Mouse (Mus musculus): ENCODE measurements at regions not wholly inside any gene's neighbourhood (a gene's known extent, or its start where the extent isn't known, plus 50 kb on each side); places are given as distances from the start of the nearest gene placed in this dataset.
A peak's percentile ranks its signal among the peaks of the same experiment; 100 is the strongest.

DNA sequence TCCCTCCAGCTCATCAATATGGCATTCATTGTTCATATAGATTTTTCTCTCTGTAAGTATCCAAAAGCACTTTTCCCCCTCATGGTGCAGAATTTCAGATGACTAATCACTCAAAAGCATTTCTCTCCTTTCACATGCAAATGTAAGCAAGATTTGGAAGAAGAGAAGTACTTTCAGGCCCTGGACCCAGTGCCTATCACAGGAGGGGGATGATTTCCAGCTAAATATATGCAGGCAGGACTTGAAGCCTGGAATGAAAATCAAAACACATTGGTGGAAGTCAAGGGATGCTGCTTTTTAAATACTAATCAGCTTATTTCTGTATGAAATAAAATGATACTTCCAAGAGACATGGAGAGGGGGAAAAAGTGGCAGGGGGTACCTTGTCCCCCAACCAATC, 195.9 kb upstream of the Gm49339 start:
- H3K4me3 ChIP-seq (ENCODE audit: low read length), result no peak overlapping the region
- H3K4me2 ChIP-seq (ENCODE audit: low read depth, low read length), result no peak overlapping the region
- H3K27me3 ChIP-seq (ENCODE audit: insufficient read depth, low read length), result no peaks in the 10 kb centered on the region
- no peak overlapping the region for H3K9ac ChIP-seq (replicated peaks; ENCODE audit: low read length)
- no peak overlapping the region for H3K27ac ChIP-seq
- H3K9me3 ChIP-seq (ENCODE audit: low read length), result no peaks in the 10 kb centered on the region
- no peak for TF ChIP-seq CTCF (IDR thresholded peaks at IDR 0.05; ENCODE audit: low read depth)
- no peaks in the 10 kb centered on the region for H3K36me3 ChIP-seq (ENCODE audit: insufficient read depth, low read length)
- H3K4me1 ChIP-seq (ENCODE audit: insufficient read depth, low read length), result no peaks in the 10 kb centered on the region
- DNase-seq (ENCODE audit: low spot score), result no peak
- ATAC-seq, result no peak

- Histone ChIP-seq H3K4me2 (ENCODE audit: low read depth, low read length) (no peak overlapping the region), H3K9ac (replicated peaks; ENCODE audit: low read length) (no peak overlapping the region), H3K9me3 (ENCODE audit: low read length) (no peaks in the 10 kb centered on the region), H3K36me3 (ENCODE audit: insufficient read depth, low read length) (no peaks in the 10 kb centered on the region), H3K27ac (no peak overlapping the region), H3K4me1 (ENCODE audit: insufficient read depth, low read length) (no peaks in the 10 kb centered on the region), H3K27me3 (ENCODE audit: insufficient read depth, low read length) (no peaks in the 10 kb centered on the region), H3K4me3 (ENCODE audit: low read length) (no peak overlapping the region)
- WGBS, result 43% methylated on average over 4 of the region's 4 CpGs
- ATAC-seq (no peak), DNase-seq (ENCODE audit: low spot score) (no peak)
- no peak for TF ChIP-seq CTCF (IDR thresholded peaks at IDR 0.05; ENCODE audit: low read depth)
Measured at GRCm38 (mm10) chr10:51287852-51288251, 192.6 kb upstream of the Gm49339 start.

GRCm38 (mm10) chr10:51291412-51292207, 188.8 kb upstream of the Gm49339 start:
- Histone ChIP-seq H3K4me1 (ENCODE audit: insufficient read depth, low read length) (no peaks in the 10 kb centered on the region), H3K27ac (no peak overlapping the region), H3K27me3 (ENCODE audit: insufficient read depth, low read length) (no peaks in the 10 kb centered on the region), H3K36me3 (ENCODE audit: insufficient read depth, low read length) (no peaks in the 10 kb centered on the region), H3K4me3 (ENCODE audit: low read length) (no peak overlapping the region), H3K4me2 (ENCODE audit: low read depth, low read length) (no peak overlapping the region), H3K9ac (replicated peaks; ENCODE audit: low read length) (no peak overlapping the region), H3K9me3 (ENCODE audit: low read length) (no peaks in the 10 kb centered on the region)
- DNase-seq (ENCODE audit: low spot score) (peak; percentile 75), ATAC-seq (peak; percentile 82)
- peak; percentile 74 for TF ChIP-seq CTCF (IDR thresholded peaks at IDR 0.05; ENCODE audit: low read depth)
- WGBS, result 38% methylated on average over 5 of the region's 5 CpGs

DNA sequence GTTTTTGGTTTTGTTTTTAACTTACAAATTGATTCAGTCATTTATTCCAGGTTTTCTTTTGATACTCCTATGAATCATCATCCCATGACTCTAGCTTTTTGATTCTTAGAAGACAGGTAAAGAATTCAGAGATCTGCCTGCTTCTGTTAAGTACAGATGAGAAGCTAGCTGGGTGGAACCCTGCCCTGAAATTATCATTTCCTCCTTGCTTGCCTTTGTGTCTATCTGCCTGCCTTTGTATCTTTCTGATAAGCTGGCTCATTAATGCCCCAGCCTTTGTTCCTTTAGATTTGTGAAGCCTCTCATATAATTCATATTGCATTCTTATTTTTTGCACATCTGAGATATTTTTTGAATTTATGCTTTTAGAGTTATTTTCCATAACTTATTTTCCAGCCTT, 167.6 kb upstream of the Gm49339 start:
- Histone ChIP-seq H3K9me3 (ENCODE audit: low read length) (no peaks in the 10 kb centered on the region), H3K4me1 (ENCODE audit: insufficient read depth, low read length) (no peaks in the 10 kb centered on the region), H3K27ac (no peak overlapping the region), H3K36me3 (ENCODE audit: insufficient read depth, low read length) (no peaks in the 10 kb centered on the region), H3K9ac (replicated peaks; ENCODE audit: low read length) (no peak overlapping the region), H3K4me2 (ENCODE audit: low read depth, low read length) (no peak overlapping the region), H3K4me3 (ENCODE audit: low read length) (no peak overlapping the region), H3K27me3 (ENCODE audit: insufficient read depth, low read length) (no peaks in the 10 kb centered on the region)
- DNase-seq (ENCODE audit: low spot score) (no peak), ATAC-seq (no peak)
- no peak for TF ChIP-seq CTCF (IDR thresholded peaks at IDR 0.05; ENCODE audit: low read depth)

- H3K9me3 ChIP-seq (ENCODE audit: low read length), result no peaks in the 10 kb centered on the region
- H3K4me3 ChIP-seq (ENCODE audit: low read length), result no peak overlapping the region
- H3K27ac ChIP-seq, result no peak overlapping the region
- no peak for ATAC-seq
- no peak overlapping the region for H3K4me2 ChIP-seq (ENCODE audit: low read depth, low read length)
- WGBS, result 70% methylated on average over 2 of the region's 2 CpGs
- H3K27me3 ChIP-seq (ENCODE audit: insufficient read depth, low read length), result no peaks in the 10 kb centered on the region
- H3K36me3 ChIP-seq (ENCODE audit: insufficient read depth, low read length), result no peaks in the 10 kb centered on the region
- no peak for DNase-seq (ENCODE audit: low spot score)
- TF ChIP-seq CTCF (IDR thresholded peaks at IDR 0.05; ENCODE audit: low read depth), result no peak
- H3K4me1 ChIP-seq (ENCODE audit: insufficient read depth, low read length), result no peaks in the 10 kb centered on the region
- no peak overlapping the region for H3K9ac ChIP-seq (replicated peaks; ENCODE audit: low read length)
Measured at GRCm38 (mm10) chr10:51320207-51320606, 160.2 kb upstream of the Gm49339 start.

GRCm38 (mm10) chr10:51328772-51329171, 151.6 kb upstream of the Gm49339 start:
- ATAC-seq (no peak), DNase-seq (ENCODE audit: low spot score) (no peak)
- H3K27ac ChIP-seq, result no peak overlapping the region
- no peak overlapping the region for H3K4me2 ChIP-seq (ENCODE audit: low read depth, low read length)
- no peaks in the 10 kb centered on the region for H3K36me3 ChIP-seq (ENCODE audit: insufficient read depth, low read length)
- H3K4me1 ChIP-seq (ENCODE audit: insufficient read depth, low read length), result no peaks in the 10 kb centered on the region
- no peaks in the 10 kb centered on the region for H3K27me3 ChIP-seq (ENCODE audit: insufficient read depth, low read length)
- WGBS, result 82% methylated on average over 4 of the region's 4 CpGs
- no peak overlapping the region for H3K9ac ChIP-seq (replicated peaks; ENCODE audit: low read length)
- no peak overlapping the region for H3K4me3 ChIP-seq (ENCODE audit: low read length)
- no peak for TF ChIP-seq CTCF (IDR thresholded peaks at IDR 0.05; ENCODE audit: low read depth)
- H3K9me3 ChIP-seq (ENCODE audit: low read length), result no peaks in the 10 kb centered on the region

- Histone ChIP-seq H3K4me3 (ENCODE audit: low read length) (no peak overlapping the region), H3K9ac (replicated peaks; ENCODE audit: low read length) (no peak overlapping the region), H3K9me3 (ENCODE audit: low read length) (no peaks in the 10 kb centered on the region), H3K27me3 (ENCODE audit: insufficient read depth, low read length) (no peaks in the 10 kb centered on the region), H3K27ac (no peak overlapping the region), H3K36me3 (ENCODE audit: insufficient read depth, low read length) (no peaks in the 10 kb centered on the region), H3K4me1 (ENCODE audit: insufficient read depth, low read length) (no peaks in the 10 kb centered on the region), H3K4me2 (ENCODE audit: low read depth, low read length) (no peak overlapping the region)
- TF ChIP-seq CTCF (IDR thresholded peaks at IDR 0.05; ENCODE audit: low read depth), result no peak
- no peak for ATAC-seq
- no peak for DNase-seq (ENCODE audit: low spot score)
- WGBS, result 86% methylated on average over 2 of the region's 2 CpGs
Measured at GRCm38 (mm10) chr10:51329386-51329785, 151.0 kb upstream of the Gm49339 start.

Data from hindbrain, postnatal 0 days (tissue).